Mouse (Mus musculus): Measurements from ENCODE around the gene Tacr1. TPM values are rescaled to one million over a fixed set of nuclear protein-coding genes. Genes with fewer than 3 reads are reported as not detected.
"Not testable (repeated sequence)": the region's sequence is repeated elsewhere in the genome, so short reads cannot be mapped to it uniquely, and the experiment has no call there.

Gene Tacr1
- total and polyA plus RNA-seq, 2 experiments from 2014 or later = 3.1 to 8.3 TPM

DNA sequence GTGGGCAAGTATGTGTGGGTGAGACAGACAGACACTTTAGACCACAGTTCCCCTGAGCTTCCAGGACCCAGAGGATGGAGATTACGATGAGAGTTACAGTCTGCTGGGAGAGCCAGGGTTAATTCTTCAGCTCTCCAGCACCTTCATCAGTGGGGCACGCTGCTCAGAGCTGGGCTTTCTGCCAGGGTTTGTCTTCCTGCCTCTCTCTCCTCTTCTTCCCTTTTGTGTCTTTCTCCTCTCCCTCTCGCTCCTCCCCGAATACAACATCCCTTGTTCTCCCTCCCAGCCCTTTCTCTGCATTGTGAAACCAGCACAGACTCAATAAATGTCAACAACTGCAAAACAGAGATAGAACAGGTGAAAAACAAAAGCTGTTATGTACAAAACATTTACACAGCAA lies 18.1 kb downstream of the Tacr1 start:
- DNase-seq (ENCODE audit: low spot score) (peak; percentile 30), ATAC-seq (ENCODE audit: low FRiP score) (no peak)
- Histone ChIP-seq H3K9ac (replicated peaks; ENCODE audit: low read length, poor library complexity, severe bottlenecking) (no peak overlapping the region), H3K27me3 (ENCODE audit: insufficient read depth, low read length) (no peaks in the 10 kb centered on the region), H3K27ac (ENCODE audit: low read depth, low read length) (no peak overlapping the region), H3K4me3 (ENCODE audit: low read depth, low read length) (no peak overlapping the region), H3K36me3 (ENCODE audit: insufficient read depth, low read length) (no peaks in the 10 kb centered on the region), H3K9me3 (ENCODE audit: low read length) (no peaks in the 10 kb centered on the region), H3K4me1 (ENCODE audit: insufficient read depth, low read length) (no peaks in the 10 kb centered on the region), H3K4me2 (ENCODE audit: low read depth, low read length, poor library complexity, severe bottlenecking) (no peak overlapping the region)
- TF ChIP-seq CTCF (IDR thresholded peaks at IDR 0.05) = 0 out of 2 replicates have a peak, but pooled peaks have one; percentile 0
- 44% methylated on average over 4 of the region's 4 CpGs for whole genome bisulfite sequencing

DNA sequence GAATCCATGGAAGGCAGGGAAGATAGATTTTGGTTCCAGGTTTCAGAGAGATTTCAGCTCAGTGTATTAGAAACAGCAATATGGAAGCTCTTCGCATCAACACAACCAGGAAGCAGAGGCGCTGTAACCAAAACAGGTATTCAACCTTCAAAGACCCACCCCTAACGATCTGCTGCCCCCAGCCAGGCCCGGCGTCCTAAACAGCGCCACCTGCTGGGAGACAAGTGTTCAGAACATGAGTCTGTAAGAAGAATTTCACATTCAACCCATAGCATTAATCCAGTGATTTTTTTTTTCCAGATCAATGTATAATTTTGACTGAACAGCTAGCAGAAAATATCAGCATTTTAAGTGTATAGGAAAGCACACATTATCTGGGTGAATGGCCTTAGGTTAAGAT lies 26.8 kb downstream of the Tacr1 start:
- ATAC-seq (ENCODE audit: low FRiP score) = no peak

DNA sequence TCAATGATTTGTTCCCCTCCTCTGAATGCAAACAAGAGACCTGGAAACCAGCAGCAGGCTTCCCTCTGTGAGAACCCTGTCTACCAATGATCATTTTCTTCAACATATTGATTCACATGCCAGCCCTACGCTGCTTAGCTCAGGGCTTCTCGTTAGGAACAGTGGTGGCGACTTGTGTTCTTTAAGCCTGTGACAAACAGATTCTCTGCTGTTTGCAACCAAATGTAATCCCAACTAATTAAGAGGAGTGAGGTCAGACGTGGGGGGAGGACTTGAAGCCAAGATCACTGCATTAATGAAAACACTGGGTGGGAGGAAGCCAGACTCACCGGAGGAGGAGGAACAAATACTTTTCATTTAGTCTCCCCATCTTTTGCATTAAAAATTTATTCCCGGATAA lies 27.6 kb downstream of the Tacr1 start:
- DNase-seq (ENCODE audit: low spot score) (no peak), ATAC-seq (ENCODE audit: low FRiP score) (no peak)
- H3K27ac ChIP-seq (ENCODE audit: low read depth, low read length) = no peak overlapping the region
- no peaks in the 10 kb centered on the region for H3K9me3 ChIP-seq (ENCODE audit: low read length)
- no peak overlapping the region for H3K9ac ChIP-seq (replicated peaks; ENCODE audit: low read length, poor library complexity, severe bottlenecking)
- H3K4me3 ChIP-seq (ENCODE audit: low read depth, low read length) = no peak overlapping the region
- no peaks in the 10 kb centered on the region for H3K27me3 ChIP-seq (ENCODE audit: insufficient read depth, low read length)
- 41% methylated on average over 6 of the region's 6 CpGs for WGBS
- H3K4me1 ChIP-seq (ENCODE audit: insufficient read depth, low read length) = no peaks in the 10 kb centered on the region
- H3K36me3 ChIP-seq (ENCODE audit: insufficient read depth, low read length) = no peaks in the 10 kb centered on the region
- no peak for TF ChIP-seq CTCF (IDR thresholded peaks at IDR 0.05)
- H3K4me2 ChIP-seq (ENCODE audit: low read depth, low read length, poor library complexity, severe bottlenecking) = no peak overlapping the region

More for the DNA sequence above, 26.8 kb downstream of the Tacr1 start:
- 62% methylated on average over 6 of the region's 6 CpGs for WGBS
- Histone ChIP-seq H3K4me2 (ENCODE audit: low read depth, low read length, poor library complexity, severe bottlenecking) (no peak overlapping the region), H3K27ac (ENCODE audit: low read depth, low read length) (no peak overlapping the region), H3K9ac (replicated peaks; ENCODE audit: low read length, poor library complexity, severe bottlenecking) (no peak overlapping the region), H3K27me3 (ENCODE audit: insufficient read depth, low read length) (no peaks in the 10 kb centered on the region), H3K4me1 (ENCODE audit: insufficient read depth, low read length) (no peaks in the 10 kb centered on the region), H3K36me3 (ENCODE audit: insufficient read depth, low read length) (no peaks in the 10 kb centered on the region), H3K4me3 (ENCODE audit: low read depth, low read length) (no peak overlapping the region), H3K9me3 (ENCODE audit: low read length) (no peaks in the 10 kb centered on the region)
- TF ChIP-seq CTCF (IDR thresholded peaks at IDR 0.05) = peak; percentile 39
- no peak for DNase-seq (ENCODE audit: low spot score)

DNA sequence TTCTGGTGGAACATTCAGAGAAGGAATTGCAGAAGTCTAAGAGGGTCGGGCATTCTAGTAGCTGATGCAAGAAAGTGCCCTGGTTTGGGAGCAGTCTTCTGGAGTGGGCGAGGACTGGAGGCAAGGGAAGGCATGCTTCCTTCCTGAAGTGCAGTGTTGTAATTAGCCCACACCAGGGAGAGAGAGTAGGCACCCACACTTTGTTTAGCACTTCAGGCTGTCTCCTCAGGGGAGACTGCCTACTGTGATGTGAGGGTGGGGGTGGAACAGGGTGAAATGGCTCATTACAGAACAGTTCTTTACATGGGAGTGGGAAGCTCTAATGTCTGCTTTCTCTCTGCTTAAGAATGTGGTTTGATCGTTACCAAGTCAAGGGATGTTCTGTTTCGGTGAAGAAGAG lies 35.0 kb downstream of the Tacr1 start:
- Histone ChIP-seq H3K4me3 (ENCODE audit: low read depth, low read length) (no peak overlapping the region), H3K9me3 (ENCODE audit: low read length) (no peaks in the 10 kb centered on the region), H3K4me1 (ENCODE audit: insufficient read depth, low read length) (no peaks in the 10 kb centered on the region), H3K36me3 (ENCODE audit: insufficient read depth, low read length) (no peaks in the 10 kb centered on the region), H3K4me2 (ENCODE audit: low read depth, low read length, poor library complexity, severe bottlenecking) (no peak overlapping the region), H3K27ac (ENCODE audit: low read depth, low read length) (no peak overlapping the region), H3K27me3 (ENCODE audit: insufficient read depth, low read length) (no peaks in the 10 kb centered on the region), H3K9ac (replicated peaks; ENCODE audit: low read length, poor library complexity, severe bottlenecking) (no peak overlapping the region)
- ATAC-seq (ENCODE audit: low FRiP score) (no peak), DNase-seq (ENCODE audit: low spot score) (no peak)
- 76% methylated on average over 4 of the region's 4 CpGs for WGBS
- no peak for TF ChIP-seq CTCF (IDR thresholded peaks at IDR 0.05)

DNA sequence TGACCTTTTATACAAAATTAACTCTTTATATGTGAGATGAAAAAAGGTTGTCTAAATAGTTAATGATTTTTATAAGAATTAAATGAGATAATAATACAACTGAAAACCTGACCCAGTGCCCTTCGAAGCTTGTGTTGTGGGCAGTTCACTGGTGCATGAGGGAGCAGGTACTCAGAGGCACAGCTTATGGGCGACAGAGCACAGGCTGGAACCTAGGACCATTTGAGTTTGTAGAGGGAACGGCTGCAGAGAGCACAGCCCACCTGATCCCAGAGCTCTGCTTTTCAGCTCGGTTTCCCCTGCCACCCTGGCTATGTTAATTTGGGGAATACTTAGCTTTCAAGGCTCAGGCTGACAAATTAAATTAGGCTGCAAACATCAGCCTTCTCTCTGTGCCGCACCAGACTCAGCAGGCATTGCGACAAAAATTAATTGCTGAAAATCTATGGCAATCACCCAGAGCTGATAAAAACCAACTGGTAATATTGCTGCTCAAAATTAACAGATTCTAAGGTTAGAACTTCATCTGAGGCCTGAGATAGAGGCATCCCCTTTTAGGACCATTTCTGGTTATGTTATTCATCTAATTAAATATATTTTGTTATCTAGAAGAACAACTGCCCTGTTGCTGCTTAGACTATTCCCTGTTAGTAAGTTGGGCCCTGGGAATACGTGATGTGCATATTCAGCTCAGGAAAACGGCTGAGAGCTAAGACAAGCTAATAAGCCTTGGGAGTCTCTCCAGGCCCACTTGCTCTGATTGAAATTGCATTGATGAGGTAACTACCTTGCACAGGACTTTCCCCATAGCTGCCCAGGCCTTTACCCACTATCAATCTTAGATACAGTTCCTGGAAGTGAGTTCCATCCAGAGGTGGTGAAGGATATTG lies 50.3 kb downstream of the Tacr1 start:
- H3K9me3 ChIP-seq (ENCODE audit: low read length); H3K4me3 ChIP-seq (ENCODE audit: low read depth, low read length); H3K36me3 ChIP-seq (ENCODE audit: insufficient read depth, low read length); ATAC-seq (ENCODE audit: low FRiP score); H3K27ac ChIP-seq (ENCODE audit: low read depth, low read length); H3K4me2 ChIP-seq (ENCODE audit: low read depth, low read length, poor library complexity, severe bottlenecking); H3K4me1 ChIP-seq (ENCODE audit: insufficient read depth, low read length); H3K27me3 ChIP-seq (ENCODE audit: insufficient read depth, low read length); H3K9ac ChIP-seq (replicated peaks; ENCODE audit: low read length, poor library complexity, severe bottlenecking): not testable (repeated sequence)
- WGBS = 47% methylated on average over 8 of the region's 8 CpGs
- DNase-seq (ENCODE audit: low spot score) = peak; percentile 36

DNA sequence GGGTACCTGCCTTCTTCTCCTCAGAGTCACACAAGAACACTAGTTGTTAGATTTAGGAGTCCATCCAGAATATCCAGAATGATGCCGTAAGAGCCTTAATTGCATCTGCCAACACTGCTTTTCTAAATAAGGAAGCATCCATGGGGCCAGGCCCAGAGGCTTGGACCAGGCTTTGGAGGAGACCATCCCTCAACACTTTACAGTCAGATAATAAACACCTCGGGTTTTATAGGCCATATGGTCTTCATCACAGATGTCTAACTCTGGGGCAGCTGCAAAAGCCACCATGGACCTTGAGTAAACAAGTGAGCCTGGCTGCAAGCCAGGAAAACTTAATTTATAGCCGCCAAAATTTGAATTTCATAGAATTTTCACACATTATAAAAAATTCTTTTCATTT lies 53.1 kb downstream of the Tacr1 start:
- ATAC-seq (ENCODE audit: low FRiP score) = no peak
- H3K4me3 ChIP-seq (ENCODE audit: low read depth, low read length) = no peak overlapping the region
- H3K27me3 ChIP-seq (ENCODE audit: insufficient read depth, low read length) = no peaks in the 10 kb centered on the region
- TF ChIP-seq CTCF (IDR thresholded peaks at IDR 0.05) = no peak
- no peak overlapping the region for H3K27ac ChIP-seq (ENCODE audit: low read depth, low read length)
- no peaks in the 10 kb centered on the region for H3K9me3 ChIP-seq (ENCODE audit: low read length)
- no peak overlapping the region for H3K9ac ChIP-seq (replicated peaks; ENCODE audit: low read length, poor library complexity, severe bottlenecking)
- no peaks in the 10 kb centered on the region for H3K36me3 ChIP-seq (ENCODE audit: insufficient read depth, low read length)
- 66% methylated on average over 3 of the region's 3 CpGs for WGBS
- H3K4me2 ChIP-seq (ENCODE audit: low read depth, low read length, poor library complexity, severe bottlenecking) = no peak overlapping the region
- no peak for DNase-seq (ENCODE audit: low spot score)
- H3K4me1 ChIP-seq (ENCODE audit: insufficient read depth, low read length) = no peaks in the 10 kb centered on the region
